Mouse (Mus musculus) testis, adult 2 months (tissue): ENCODE measurements around the gene Lekr1. TPM values are rescaled to one million over a fixed set of nuclear protein-coding genes. Genes with fewer than 3 reads are reported as not detected.
"Not testable (repeated sequence)": the region's sequence is repeated elsewhere in the genome, so short reads cannot be mapped to it uniquely, and the experiment has no call there.

Experiments
- H3K27ac ChIP-seq: fragments of 200-500 bp; 2 replicates; pipeline ENCODE4 v1.5.1; 2012; ENCODE audit warnings: low read depth, low read length; ENCODE audit not compliant: control insufficient read depth, insufficient read depth
- H3K27me3 ChIP-seq: fragments of 200-500 bp; 2 replicates; pipeline ENCODE4 v1.6.1; 2012; ENCODE audit warnings: mild to moderate bottlenecking, low read length, moderate library complexity; ENCODE audit not compliant: control insufficient read depth, insufficient read depth
- H3K36me3 ChIP-seq: fragments of 200-500 bp; 2 replicates; pipeline ENCODE4 v1.6.1; 2012; ENCODE audit warnings: mild to moderate bottlenecking, low read length; ENCODE audit not compliant: control insufficient read depth, insufficient read depth
- H3K4me1 ChIP-seq: fragments of 200-500 bp; 2 replicates; pipeline ENCODE4 v1.6.1; 2012; ENCODE audit warnings: low read length; ENCODE audit not compliant: control insufficient read depth, insufficient read depth
- H3K4me3 ChIP-seq: fragments of 200-500 bp; 2 replicates; pipeline ENCODE4 v1.5.1; 2012; ENCODE audit warnings: low read depth, mild to moderate bottlenecking, low read length, moderate library complexity, mixed read lengths; ENCODE audit not compliant: control insufficient read depth
- CTCF ChIP-seq: fragments of 200-500 bp; IDR thresholded peaks from 2 replicates; pipeline ENCODE4 v1.5.1; 2012; ENCODE audit warnings: low read depth, mild to moderate bottlenecking, inconsistent platforms, low read length, moderate library complexity; ENCODE audit not compliant: control insufficient read depth, insufficient read depth, insufficient replicate concordance
- POLR2A ChIP-seq: fragments of 200-500 bp; IDR thresholded peaks from 2 replicates; pipeline ENCODE4 v1.6.1; 2012; ENCODE audit warnings: low read depth, mild to moderate bottlenecking, inconsistent platforms, low read length, moderate library complexity; ENCODE audit not compliant: control insufficient read depth
- polyA plus RNA-seq: library from polyadenylated mRNA; depleted of rRNA; stranded (reverse); fragments of >200 nt; gene quantifications from 2 replicates; pipeline ENCODE4 v1.2.3, GENCODE M21; 2012

Gene Lekr1
- polyA plus RNA-seq, 1 experiment = 8.0 TPM

- H3K4me3 ChIP-seq = no peak overlapping the region
- no peak overlapping the region for H3K27ac ChIP-seq
- H3K4me1 ChIP-seq = no peaks in the 10 kb centered on the region
- no peak for TF ChIP-seq POLR2A
- no peak for TF ChIP-seq CTCF
- no peaks in the 10 kb centered on the region for H3K36me3 ChIP-seq
- no peaks in the 10 kb centered on the region for H3K27me3 ChIP-seq
Measured at GRCm38 (mm10) chr3:65723664-65724063, 57.6 kb downstream of the Lekr1 start.

GRCm38 (mm10) chr3:65737816-65738215 lies 71.8 kb downstream of the Lekr1 start:
- H3K36me3 ChIP-seq = no peaks in the 10 kb centered on the region
- no peaks in the 10 kb centered on the region for H3K27me3 ChIP-seq
- no peak overlapping the region for H3K4me3 ChIP-seq
- TF ChIP-seq CTCF = no peak
- no peak for TF ChIP-seq POLR2A
- H3K4me1 ChIP-seq = no peaks in the 10 kb centered on the region
- H3K27ac ChIP-seq = no peak overlapping the region

GRCm38 (mm10) chr3:65744936-65745335 lies 78.9 kb downstream of the Lekr1 start:
- H3K36me3 ChIP-seq = no peaks in the 10 kb centered on the region
- H3K27me3 ChIP-seq = no peaks in the 10 kb centered on the region
- no peaks in the 10 kb centered on the region for H3K4me1 ChIP-seq
- TF ChIP-seq CTCF (no peak), POLR2A (no peak)
- no peak overlapping the region for H3K4me3 ChIP-seq
- no peak overlapping the region for H3K27ac ChIP-seq

- no peak overlapping the region for H3K4me3 ChIP-seq
- no peaks in the 10 kb centered on the region for H3K27me3 ChIP-seq
- no peak overlapping the region for H3K27ac ChIP-seq
- no peak for TF ChIP-seq CTCF
- H3K36me3 ChIP-seq = no peaks in the 10 kb centered on the region
- H3K4me1 ChIP-seq = no peaks in the 10 kb centered on the region
Measured at GRCm38 (mm10) chr3:65764511-65765508, 98.8 kb downstream of the Lekr1 start.

- no peaks in the 10 kb centered on the region for H3K36me3 ChIP-seq
- no peak overlapping the region for H3K27ac ChIP-seq
- no peaks in the 10 kb centered on the region for H3K4me1 ChIP-seq
- no peak overlapping the region for H3K4me3 ChIP-seq
- H3K27me3 ChIP-seq = no peaks in the 10 kb centered on the region
- TF ChIP-seq CTCF = no peak
- no peak for TF ChIP-seq POLR2A
Measured at GRCm38 (mm10) chr3:65766387-65766786, 100.4 kb downstream of the Lekr1 start.

GRCm38 (mm10) chr3:65767202-65767862 lies 101.3 kb downstream of the Lekr1 start:
- H3K27ac ChIP-seq = no peak overlapping the region
- no peak for TF ChIP-seq POLR2A
- no peak for TF ChIP-seq CTCF

GRCm38 (mm10) chr3:65769666-65770065 lies 103.6 kb downstream of the Lekr1 start:
- H3K27me3 ChIP-seq, H3K4me1 ChIP-seq, H3K36me3 ChIP-seq, H3K4me3 ChIP-seq, H3K27ac ChIP-seq: not testable (repeated sequence)

More at GRCm38 (mm10) chr3:65767202-65767862, 101.3 kb downstream of the Lekr1 start:
- H3K36me3 ChIP-seq = no peaks in the 10 kb centered on the region
- no peak overlapping the region for H3K4me3 ChIP-seq
- no peaks in the 10 kb centered on the region for H3K27me3 ChIP-seq
- H3K4me1 ChIP-seq = no peaks in the 10 kb centered on the region
